Mouse (Mus musculus): ENCODE measurements around the gene Gpat3. TPM values are rescaled to one million over a fixed set of nuclear protein-coding genes. Genes with fewer than 3 reads are reported as not detected.
A peak's percentile ranks its signal among the peaks of the same experiment; 100 is the strongest.

The Gpat3 gene
- 1 to 10 TPM; 2.2 to 2.3 TPM for total RNA-seq (2021)
- long read RNA-seq, partial matches to known transcripts = 0 of 11 reads
- long read RNA-seq, other reads (novel, unspliced or antisense) = 8 of 11 reads

DNA sequence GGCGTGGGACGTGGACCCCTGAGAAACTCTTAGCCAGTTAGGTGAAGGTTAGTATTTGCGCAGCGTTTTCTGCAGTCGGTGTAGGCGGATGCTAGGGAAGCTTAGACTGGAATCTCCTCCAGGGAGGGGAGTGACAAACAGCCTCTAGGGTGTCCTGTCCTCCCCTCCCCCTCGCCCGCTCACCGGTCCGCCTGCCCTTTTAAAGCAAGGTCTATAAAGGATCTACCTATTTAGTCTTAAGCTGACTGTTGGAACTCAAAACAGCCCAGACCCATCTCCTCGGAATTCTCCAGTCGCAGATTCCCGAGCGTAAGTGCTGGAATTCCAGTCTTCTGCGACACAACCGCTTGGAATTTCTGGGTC is at the start of gene Gpat3:
Gpat3 (plus strand) TSS at position 229 of the 363 bp plus-strand sequence.
- peak in 1 of 2 experiments; percentile 23 for DNase-seq (ENCODE audit: low spot score in 2 of 2)

DNA sequence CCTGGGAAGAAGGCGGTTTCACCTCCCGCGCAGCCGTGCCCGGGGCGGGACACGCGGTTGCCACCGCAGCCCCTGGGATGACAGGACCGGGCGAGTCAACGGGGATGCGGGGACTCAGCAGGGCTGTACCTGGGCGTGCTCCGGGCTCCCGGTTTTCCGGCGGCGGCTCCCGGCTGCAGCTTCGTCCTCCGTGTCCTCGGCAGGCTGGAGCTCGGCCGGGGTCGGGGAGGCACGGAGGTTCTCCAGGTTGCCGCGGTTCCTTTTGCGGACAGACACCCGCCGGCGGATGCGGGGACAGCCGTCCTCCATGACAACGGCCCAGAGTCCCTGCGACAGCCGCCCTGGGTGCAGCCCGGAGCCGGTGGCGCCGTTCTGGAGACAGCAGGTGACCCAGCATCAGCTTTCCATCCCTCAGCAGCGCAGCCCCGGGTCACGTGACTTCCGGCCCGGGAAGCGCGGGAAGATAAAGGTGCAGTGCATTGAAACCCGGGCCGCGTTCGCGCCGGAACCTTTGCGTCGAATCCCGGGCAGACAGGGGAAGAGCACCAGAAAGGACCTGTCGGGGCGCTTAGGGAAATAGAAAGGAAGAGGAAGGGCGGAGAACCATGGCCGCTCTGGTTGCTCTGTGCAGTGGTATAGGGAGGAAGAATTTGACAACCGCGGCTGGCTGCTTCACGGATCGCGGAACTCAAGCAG is 47.2 kb upstream of the Gpat3 start, which contains the start of the genes Helq and Mrps18c:
Helq (minus strand) TSS at position 434 of the 696 bp plus-strand sequence.
Mrps18c (plus strand) TSS at position 463 of the 696 bp plus-strand sequence.
- DNase-seq (ENCODE audit: low spot score in 2 of 2) = peak; percentile 91 to 94

DNA sequence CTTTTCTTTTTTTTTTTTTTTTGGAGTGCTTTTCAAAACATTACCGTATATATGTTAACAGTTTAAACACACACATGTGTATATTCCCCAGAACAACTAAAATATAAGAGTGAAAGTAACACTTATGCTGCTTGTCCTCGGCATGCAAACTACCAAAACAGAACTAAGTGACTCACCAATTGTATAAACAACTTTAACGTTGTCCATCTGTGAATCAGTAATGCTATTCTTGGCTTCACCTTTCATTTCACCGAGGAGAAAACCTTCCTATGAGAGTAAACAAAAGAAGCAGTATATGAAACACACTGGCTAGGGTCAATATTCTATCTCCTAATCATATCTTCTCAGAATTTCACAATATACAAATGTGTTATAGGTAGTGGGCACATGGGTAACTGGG is 27.2 kb upstream of the Gpat3 start:
- DNase-seq (ENCODE audit: low spot score in 2 of 2) = no peak

DNA sequence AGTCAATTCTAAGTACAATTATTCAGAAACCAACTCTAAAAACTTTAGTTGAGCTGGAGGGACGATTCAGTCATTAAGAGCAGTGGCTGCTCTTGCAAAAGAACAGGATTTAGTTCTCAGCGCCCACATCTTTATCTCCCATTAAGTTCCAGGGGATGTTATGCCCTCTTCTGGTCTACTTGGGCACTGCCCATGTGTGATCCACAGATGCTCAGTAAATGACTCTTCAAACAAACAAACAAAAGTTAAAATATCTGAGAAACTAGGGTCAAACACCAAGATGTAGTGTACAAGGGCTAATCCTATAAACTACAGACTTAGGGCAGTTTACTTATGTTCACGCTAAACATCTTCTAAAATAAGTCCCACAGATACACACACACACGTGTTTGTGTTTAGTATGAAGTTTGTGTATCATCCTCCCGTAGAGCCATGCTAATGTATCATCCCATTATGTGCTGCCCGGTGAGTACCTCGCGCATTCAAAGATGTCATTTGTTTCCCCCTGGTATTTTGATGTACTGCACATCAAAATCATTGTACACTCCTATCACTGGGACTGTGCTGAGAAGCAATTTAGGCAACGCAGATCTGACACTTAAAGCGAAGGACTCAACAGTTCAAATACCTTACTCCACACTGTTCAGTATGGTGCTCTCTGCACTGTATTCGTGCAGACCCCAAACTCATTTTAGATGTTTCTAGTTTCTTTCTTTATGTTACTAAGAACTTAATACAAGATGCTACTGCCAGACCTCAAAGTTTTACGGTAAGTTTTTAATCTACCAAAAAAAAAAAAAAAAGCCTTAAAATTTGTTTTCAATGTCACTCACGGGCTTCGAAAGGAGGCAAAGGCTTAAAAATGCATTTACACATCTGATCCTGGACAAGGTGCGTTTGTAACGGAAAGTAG is 25.7 kb upstream of the Gpat3 start:
- no peak for DNase-seq (ENCODE audit: low spot score in 2 of 2)

DNA sequence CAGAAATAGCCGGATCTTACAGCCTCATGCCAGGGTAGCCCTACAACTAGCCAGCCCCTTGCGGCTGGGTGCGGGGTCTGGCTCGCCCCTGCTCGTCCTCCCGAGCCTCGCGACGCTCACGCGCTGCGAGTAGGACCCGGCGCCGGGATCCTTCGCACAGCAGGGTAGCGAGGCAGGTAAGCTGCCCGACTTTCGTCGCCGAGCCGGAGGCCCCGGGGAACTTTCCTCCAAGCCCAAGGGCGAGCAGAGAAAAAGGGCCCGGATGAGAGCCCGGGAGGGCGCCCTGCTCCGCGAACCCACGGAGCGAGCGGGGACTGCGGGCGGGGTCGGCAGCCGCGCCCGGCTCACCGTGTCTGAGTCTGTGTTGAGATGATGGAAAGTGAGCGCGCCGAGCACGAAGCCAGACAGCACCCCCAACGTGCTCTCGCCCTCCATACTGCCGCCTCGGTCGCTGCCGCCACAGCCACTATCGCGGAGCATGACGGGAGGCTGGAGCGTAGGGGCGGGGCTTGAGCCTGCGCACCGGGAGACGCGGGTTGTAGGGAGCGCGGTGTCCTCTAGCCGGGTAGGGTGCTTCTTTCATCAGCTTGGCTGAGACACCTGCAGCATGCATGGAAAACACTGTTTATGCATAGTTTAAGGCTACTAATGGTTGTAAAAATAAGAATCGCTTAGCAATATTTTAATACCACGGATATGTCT is 24.9 kb upstream of the Gpat3 start, which contains the start of gene Abraxas1:
Abraxas1 (minus strand) TSS at position 483 of the 702 bp plus-strand sequence.
- peak; percentile 86 to 89 for DNase-seq (ENCODE audit: low spot score in 2 of 2)

DNA sequence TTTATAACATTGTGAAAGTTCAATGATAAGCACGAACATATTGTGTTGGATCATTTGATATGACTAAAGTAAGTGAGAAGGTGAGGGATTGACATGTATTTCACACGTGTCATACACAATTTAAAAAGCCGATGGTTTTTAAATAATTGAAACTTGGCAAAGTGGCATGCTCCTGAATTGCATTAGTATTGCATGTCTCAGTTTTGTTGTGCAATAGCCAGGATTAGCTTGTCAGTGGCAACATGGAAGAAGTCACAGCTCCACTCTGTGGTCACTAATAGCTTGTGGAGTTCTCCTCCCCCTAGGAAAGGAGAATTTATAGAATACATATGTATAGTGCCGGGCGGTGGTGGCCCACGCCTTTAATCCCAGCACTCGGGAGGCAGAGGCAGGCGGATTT is 24.1 kb upstream of the Gpat3 start:
- no peak for DNase-seq (ENCODE audit: low spot score in 2 of 2)

DNA sequence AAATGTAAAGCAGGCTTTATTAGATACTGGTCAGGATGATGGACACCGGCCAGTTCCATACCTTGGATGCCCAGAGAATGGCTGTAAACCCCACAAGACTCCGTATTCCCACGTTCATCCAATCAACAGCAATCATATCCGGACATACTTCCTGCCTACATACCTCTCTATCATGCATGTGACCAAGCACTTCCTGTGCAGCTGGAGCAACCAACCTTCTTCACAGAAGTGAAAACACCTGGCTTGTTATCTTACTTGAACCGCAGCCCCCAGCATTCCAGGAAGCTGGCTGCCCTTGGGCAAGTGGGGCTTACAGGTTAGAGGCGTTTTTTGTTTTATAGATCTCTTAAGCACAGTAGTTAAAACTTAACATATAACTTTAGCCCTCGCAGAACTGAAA is 22.7 kb upstream of the Gpat3 start:
- DNase-seq (ENCODE audit: low spot score in 2 of 2) = no peak

DNA sequence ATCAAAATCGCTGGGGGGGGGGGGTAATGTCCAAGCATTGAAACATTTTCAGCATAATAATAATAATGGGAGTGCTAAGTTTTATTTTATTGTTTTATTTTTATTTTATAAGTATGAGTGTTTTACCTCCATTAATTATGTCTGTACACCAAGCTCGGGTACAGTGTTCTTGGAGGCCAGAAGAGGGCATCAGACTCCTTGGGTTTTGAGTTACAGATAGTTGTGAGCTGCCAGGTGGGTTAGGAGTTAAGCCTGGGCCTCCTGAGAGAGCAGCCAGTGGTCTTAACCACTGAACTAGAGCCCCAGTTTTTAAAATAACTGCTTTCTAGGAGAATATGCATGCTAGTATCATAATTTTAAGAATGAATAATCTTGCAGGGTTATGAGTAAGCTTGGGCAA is 19.5 kb upstream of the Gpat3 start:
- peak in 1 of 2 experiments; percentile 18 for DNase-seq (ENCODE audit: low spot score in 2 of 2)

DNA sequence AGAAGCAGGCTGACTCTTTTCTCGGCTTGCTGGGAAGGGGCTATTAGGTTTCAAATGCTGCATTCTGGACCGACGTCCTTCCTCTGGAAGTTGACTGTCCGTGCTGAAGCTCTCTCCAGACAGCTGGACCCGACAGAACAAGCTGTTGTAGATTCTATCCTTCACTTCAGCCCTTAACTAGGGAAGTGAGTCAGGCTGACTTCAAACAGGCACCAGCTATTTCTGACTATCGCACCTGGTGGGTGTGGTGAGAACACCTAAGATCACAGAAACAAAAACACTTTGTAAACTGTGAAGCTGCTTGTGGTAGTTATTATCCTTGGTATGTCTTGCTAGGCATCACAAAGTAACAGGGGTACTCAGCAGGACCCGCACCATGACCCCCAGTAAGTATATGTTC is 19.0 kb upstream of the Gpat3 start:
- no peak for DNase-seq (ENCODE audit: low spot score in 2 of 2)

DNA sequence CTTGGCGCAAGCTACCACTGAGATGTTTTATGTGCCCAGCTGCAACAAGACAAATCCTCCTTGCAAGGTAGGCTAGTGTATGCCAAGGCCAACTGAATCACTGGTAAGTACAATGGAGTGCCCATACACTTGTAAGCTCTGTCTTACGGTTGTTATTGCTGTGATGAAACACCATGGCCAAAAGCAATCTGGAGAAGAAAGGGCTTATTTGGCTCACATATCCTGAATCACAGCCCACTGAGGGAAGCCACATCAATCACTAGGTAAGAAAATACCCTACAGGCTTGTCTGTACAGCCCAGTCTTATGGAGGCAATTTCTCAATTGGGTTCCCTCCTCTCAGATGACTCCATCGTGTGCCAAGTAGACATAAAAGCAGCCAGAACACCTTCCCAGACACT is 16.8 kb upstream of the Gpat3 start:
- no peak for DNase-seq (ENCODE audit: low spot score in 2 of 2)

DNA sequence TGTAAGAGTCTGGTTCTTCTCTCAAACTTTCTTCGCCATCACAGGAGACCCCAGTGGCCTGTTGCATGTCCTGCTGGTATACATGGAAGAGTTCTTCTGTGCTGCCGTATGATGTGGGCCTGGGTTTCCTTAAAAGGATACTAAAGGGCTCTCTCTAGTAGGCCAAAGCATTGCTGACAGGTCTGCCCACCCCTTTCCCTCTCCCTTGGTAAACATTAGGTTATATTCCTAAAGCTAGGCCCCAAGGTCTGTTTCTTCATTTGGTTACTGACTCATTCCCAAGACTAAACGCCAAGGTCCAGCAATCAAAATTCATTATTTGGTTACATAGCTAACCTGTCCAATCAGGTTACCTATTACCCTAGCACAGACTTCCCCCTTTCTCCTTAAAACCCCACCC is 12.8 kb upstream of the Gpat3 start:
- no peak for DNase-seq (ENCODE audit: low spot score in 2 of 2)

DNA sequence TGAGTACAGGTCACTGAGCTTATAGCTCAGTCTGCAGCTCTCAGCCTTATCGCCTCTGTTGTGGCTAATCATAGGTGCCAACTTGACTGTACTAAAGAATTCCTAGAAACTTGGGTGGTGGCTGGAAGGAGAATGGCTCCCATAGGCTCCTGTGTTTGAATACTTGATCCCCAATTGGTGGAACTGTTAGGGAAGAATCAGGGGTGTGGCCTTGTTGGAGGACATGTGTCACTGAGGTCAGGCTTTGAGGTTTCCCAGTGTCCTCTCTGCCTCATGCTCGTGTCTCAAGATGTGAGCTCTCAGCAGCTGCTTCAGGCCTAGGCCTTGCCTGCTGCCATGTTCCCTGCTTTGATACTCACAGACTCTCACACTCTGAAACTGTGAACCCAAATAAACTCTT is 11.7 kb upstream of the Gpat3 start:
- DNase-seq (ENCODE audit: low spot score in 2 of 2) = no peak

DNA sequence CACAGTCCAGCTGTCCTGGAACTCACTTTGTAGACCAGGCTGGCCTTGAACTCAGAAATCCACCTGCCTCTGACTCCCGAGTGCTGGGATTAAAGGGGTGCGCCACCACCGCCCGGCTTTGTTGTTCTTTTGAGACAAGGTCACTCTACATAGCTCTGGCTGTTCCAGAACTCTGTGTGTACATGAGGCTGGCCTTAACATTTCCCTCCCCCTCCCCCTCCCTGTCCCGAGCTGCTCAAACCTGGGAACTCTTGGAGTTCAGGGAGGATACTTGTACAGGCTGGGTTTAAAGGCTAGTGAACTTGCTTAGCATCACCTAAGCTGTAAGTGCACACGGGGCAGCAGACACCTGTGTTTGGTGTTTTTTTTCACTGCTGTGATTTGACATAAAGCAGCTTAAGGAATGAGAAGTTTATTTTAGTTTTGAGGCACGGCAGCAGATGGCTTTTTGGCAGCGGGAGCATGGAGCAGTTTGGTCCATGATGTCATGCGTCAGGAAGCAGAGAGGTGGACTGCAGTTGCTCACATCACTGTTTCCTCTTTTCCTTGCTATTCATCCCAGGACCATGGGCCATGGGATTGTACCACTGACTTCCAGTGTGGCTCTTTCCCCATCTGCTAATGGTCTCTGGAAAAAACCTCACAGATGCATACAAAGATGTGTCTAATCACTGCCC is 9.5 kb upstream of the Gpat3 start:
- DNase-seq (ENCODE audit: low spot score in 2 of 2) = no peak

DNA sequence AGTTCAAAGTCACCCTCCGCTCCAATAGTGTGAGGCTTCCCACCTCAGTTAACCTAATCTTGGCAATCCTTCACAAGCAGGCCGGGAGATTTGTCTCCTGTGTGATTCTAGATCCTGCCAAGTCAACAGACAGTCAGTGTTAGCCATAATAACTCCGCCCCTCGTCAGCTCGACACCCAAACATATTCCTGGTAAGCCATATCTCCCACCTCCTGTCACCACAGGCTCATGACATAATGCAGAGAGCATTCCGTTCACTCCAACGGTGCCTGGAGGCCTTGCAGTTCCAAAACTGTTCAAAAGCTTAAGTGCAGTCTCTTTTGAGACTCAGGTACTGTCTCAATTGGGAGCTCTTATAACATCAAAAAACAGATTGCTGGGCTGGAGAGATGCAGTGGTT is 7.6 kb upstream of the Gpat3 start:
- no peak for DNase-seq (ENCODE audit: low spot score in 2 of 2)

DNA sequence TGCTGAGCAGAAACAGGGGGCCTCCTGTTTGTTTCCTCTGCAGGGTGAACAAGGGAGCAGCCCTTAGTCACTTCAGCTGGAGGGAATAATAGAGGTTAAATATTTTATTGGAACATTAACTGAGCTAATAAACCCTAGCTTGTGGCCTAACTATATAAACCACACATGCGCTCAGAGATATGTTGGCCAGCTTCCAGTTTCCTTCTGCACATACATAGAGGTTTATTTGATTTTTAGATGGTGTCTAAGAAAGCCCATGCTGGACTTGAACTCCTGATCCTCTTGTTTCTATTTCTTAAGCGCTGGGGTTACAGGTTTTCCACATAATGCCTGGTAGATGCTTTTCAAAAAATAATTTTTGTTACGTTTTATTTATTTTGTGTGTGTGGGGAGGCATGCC is 1.0 kb upstream of the Gpat3 start:
- DNase-seq (ENCODE audit: low spot score in 2 of 2) = no peak

DNA sequence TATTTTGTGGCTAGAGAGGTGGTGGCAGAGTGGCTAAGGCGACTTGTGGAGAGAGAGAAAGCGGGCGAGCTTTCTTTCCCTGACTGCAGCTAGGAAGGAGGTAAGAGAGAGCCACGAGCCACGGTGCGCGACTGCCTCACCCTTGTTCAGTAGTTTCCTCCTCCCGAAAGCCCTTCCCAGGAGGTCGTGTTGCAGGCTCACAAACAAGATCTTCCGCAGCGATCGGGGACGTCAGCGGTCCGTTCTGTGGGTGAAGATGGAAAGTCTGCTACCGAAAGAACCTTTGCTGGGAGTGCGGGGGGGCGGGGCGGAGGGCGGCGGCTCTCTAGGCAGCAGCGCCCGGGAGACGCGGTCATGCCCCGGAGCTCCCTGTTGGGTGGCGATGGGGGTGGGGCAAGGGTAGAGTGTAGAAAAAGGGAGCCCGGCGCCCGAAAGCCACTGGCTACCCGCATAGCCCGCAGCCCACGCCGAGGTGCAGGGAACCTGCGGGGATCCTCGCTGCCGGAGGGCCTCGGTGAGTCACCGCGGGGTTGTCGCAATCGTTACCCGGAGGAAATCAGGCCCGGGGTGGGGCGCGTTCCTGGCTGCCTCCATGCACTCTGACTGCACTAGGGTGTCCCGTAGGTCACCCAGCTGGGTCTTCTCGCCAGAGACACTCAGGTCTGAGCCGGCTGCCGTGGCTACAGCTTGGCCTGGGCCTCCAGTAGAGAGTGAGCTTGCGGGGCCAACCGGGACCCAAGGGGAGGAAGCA is 510 bp downstream of the Gpat3 start:
- peak; percentile 19 to 35 for DNase-seq (ENCODE audit: low spot score in 2 of 2)

DNA sequence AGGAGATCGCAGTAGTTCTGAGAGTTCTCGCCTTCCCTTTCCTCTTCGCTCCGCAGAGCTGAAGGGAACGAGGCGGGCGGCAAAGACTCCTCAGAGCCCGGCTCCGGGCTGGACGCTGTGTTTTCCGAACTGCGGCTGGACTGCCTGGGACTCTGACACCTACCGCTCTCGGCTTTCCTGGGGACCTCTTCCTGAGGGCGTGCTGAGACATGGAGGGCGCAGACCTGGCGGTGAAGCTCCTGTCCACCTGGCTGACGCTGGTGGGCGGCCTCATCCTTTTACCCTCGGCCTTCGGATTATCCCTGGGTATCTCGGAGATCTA is 1.0 kb downstream of the Gpat3 start:
- DNase-seq (ENCODE audit: low spot score in 2 of 2) = no peak

DNA sequence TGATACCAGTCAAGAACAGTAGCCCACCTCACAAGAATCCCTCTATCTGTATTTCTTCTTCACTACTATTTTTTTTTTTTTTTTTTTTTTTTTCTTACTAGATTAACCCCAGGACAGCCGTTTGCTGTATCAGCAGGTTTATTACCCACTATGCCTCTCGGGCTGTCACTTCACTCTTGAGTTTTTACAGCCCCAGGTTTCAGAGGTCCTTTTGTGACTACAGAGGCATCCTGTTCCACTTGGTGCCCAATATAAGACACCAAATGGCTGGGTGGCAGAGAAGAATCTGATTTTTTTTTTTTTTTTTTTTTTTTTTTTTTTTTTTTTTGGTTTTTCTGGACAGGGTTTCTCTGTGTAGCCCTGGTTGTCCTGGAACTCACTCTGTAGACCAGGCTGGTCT is 1.6 kb downstream of the Gpat3 start:
- no peak for DNase-seq (ENCODE audit: low spot score in 2 of 2)

DNA sequence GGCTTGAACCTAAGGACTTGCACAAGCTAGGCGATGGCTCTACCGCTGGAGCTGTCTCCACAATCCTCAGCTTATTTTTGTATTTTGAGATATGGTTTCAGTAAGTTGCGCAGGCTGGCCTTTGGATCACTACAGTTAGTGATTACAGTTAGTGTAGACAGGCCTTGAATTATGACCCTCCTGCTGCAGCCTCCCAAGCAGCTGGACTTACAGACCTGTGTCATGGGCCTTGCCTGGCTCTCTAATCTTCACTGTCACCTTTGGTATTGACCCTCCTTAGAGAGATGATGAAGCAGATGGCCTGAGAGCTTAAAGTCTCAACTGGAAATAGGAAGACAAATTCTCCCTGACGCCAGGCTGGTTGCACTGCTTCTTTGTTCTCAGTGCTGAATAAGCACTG is 8.4 kb downstream of the Gpat3 start:
- DNase-seq (ENCODE audit: low spot score in 2 of 2) = no peak

DNA sequence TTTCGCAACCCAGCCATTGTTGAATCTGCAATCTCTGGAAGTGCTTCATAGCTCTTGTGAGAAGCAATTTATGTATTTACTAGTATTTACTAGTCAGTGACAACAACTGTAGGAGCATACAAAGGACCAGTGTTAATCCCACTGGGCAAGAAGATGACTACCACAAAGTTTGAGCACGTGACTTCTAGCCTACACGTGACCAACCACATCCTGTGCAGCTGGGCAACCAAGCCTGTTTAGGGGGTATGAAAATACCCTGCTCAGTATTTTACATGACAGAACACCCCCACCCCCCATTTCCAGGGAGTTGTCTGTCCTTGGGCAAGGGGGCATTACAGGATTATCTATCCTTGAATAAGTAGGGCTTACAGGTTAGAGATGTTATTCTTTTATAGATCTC is 11.0 kb downstream of the Gpat3 start:
- DNase-seq (ENCODE audit: low spot score in 2 of 2) = no peak

Measured in layer of hippocampus, adult 18-20 months (tissue).